Mouse (Mus musculus) heart, postnatal 0 days (tissue): ENCODE data around the gene Borcs6.

ENCODE experiments used
- CTCF ChIP-seq: IDR thresholded peaks from 2 replicates; pipeline ENCODE4 v1.5.1; 2016; ENCODE audit warnings: antibody characterized with exemption, control low read depth, low read depth
- EP300 ChIP-seq: IDR thresholded peaks from 2 replicates; pipeline ENCODE4 v1.6.1; 2016; ENCODE audit warnings: antibody characterized with exemption, low read depth

DNA sequence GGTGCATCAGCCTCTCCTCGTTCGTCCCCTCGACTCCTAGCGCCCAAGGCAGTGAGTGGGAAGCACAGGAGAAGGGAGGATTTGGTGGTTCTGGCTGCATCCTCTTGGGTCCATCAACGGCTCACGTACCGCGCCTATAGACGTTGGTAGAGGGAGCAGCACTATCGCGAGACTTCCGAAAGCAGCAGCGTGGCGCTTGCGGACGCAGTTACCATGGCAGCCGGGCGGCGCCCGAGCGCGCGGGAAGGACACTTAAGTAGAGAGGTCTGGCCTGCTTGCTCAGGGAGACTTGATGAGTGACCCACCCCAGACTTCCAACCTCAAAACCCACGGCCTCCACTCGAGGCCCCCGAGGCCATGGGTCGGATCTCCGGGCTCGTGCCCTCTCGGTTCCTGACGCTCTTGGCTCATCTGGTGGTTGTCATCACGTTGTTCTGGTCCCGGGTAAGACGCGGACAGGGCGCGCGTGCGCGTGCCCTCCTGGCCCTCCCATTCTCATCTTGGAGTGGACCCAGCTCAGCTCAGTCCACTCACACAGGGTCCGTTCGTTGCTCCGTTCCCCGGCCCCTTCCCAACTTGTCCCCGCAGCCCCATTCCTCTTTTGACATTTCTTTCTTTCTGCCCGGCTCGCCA, 11.2 kb downstream of the Borcs6 start, which contains the start of gene Tmem107:
- TF ChIP-seq CTCF (no peak), EP300 (peak; percentile 89)
